Comparison of ENCODE assay signal across 1 mouse cellular context in the genomic region with DNA sequence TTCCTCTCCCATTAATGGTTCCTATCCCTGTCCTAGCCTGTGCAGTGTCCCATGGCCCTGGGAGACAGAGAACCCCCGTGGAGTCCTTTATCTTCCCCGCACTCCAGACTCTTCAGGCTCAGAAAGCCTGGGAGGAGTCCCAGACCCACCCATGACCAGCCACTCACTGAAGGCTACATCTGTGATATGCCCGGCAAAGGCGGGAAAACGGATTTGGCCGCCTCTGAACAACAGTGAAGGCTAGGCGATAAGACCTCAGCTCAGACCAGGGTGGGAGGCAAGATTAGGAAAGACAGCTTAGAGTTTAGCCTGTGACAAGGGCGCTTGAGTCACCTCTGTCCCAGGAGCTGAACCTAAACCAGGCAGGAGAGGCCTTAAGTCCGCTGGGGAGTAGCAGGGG.
A peak's percentile ranks its signal among the peaks of the same experiment; 100 is the strongest.
TF ChIP-seq lines count a peak whose summit lies in the region.

No protein-coding gene starts in this region.

TF ChIP-seq in MEL, 35 proteins besides CTCF, POLR2A, EP300 and RAD21:
- peak; percentile 72 for TF ChIP-seq TCF12 (IDR thresholded peaks at IDR 0.05; ENCODE audit: low read depth, low read length)
- TF ChIP-seq MYB (IDR thresholded peaks at IDR 0.05; ENCODE audit: low read depth, low read length): 0 out of 2 replicates have a peak, but pooled peaks have one; percentile 21
- TF ChIP-seq ETS1 (IDR thresholded peaks at IDR 0.05; ENCODE audit: low read depth, low read length): peak; percentile 66
- peak; percentile 96 for TF ChIP-seq E2F4 (IDR thresholded peaks at IDR 0.05; ENCODE audit: borderline replicate concordance, low read depth, low read length)
- peak; percentile 38 for TF ChIP-seq TBP (IDR thresholded peaks at IDR 0.05; ENCODE audit: low read depth, low read length)
- peak; percentile 9; the same call in 1 of the 2 replicates for TF ChIP-seq RCOR1 (IDR thresholded peaks at IDR 0.05; ENCODE audit: low read depth, low read length)
- no peak for TF ChIP-seq ZNF384 (IDR thresholded peaks at IDR 0.05; ENCODE audit: low read depth, low read length)
- TF ChIP-seq SMC3 (IDR thresholded peaks at IDR 0.05; ENCODE audit: low read depth, low read length): no peak
- TF ChIP-seq ELF1 (IDR thresholded peaks at IDR 0.05; ENCODE audit: low read depth, low read length): no peak
- TF ChIP-seq ZMIZ1 (IDR thresholded peaks at IDR 0.05; ENCODE audit: low read depth, low read length): no peak
- no peak for TF ChIP-seq CHD2 (IDR thresholded peaks at IDR 0.05; ENCODE audit: low read length)
- peak; percentile 54; the same call in 1 of the 2 replicates for TF ChIP-seq SIN3A (IDR thresholded peaks at IDR 0.05; ENCODE audit: low read length)
- TF ChIP-seq GATA1 (IDR thresholded peaks at IDR 0.05; ENCODE audit: low read depth, low read length): peak; percentile 71; the same call in 1 of the 2 replicates
- TF ChIP-seq HCFC1 (IDR thresholded peaks at IDR 0.05; ENCODE audit: low read depth, low read length): no peak
- TF ChIP-seq USF1 (IDR thresholded peaks at IDR 0.05; ENCODE audit: low read depth, low read length): no peak
- TF ChIP-seq KAT2A (conservative IDR thresholded peaks at IDR 0.05; ENCODE audit: low read depth, low read length): no peak
- no peak for TF ChIP-seq MAFK (IDR thresholded peaks at IDR 0.05; ENCODE audit: borderline replicate concordance, low read depth, low read length)
- TF ChIP-seq POLR2AphosphoS5 (IDR thresholded peaks at IDR 0.05; ENCODE audit: borderline replicate concordance, low read depth, low read length): no peak
- TF ChIP-seq ZKSCAN1 (IDR thresholded peaks at IDR 0.05; ENCODE audit: low read depth, low read length): no peak
- no peak for TF ChIP-seq MAZ (IDR thresholded peaks at IDR 0.05; ENCODE audit: low read depth, low read length)
- TF ChIP-seq USF2 (IDR thresholded peaks at IDR 0.05; ENCODE audit: borderline replicate concordance in 1 of 2, insufficient read depth in 1 of 2, low read depth in 1 of 2, low read length in 2 of 2): no peak
- TF ChIP-seq UBTF (IDR thresholded peaks at IDR 0.05; ENCODE audit: borderline replicate concordance, insufficient read depth, low read depth, low read length): no peak
- TF ChIP-seq NELFE (IDR thresholded peaks at IDR 0.05; ENCODE audit: low read depth, low read length): peak; percentile 44; the same call in 1 of the 2 replicates
- TF ChIP-seq POLR2AphosphoS2 (IDR thresholded peaks at IDR 0.05; ENCODE audit: low read length): no peak; the same call in 1 of the 2 replicates
- TF ChIP-seq ZC3H11A (IDR thresholded peaks at IDR 0.05; ENCODE audit: low read depth, low read length): no peak
- no peak for TF ChIP-seq CHD1 (IDR thresholded peaks at IDR 0.05; ENCODE audit: low read depth, low read length)
- TF ChIP-seq NRF1 (IDR thresholded peaks at IDR 0.05; ENCODE audit: insufficient read depth, low read depth, low read length, poor library complexity, severe bottlenecking): no peak
- TF ChIP-seq MEF2A (IDR thresholded peaks at IDR 0.05; ENCODE audit: extremely low read depth, insufficient replicate concordance, low read depth, low read length, poor library complexity, severe bottlenecking): no peak
- TF ChIP-seq MAX (IDR thresholded peaks at IDR 0.05; ENCODE audit: low read length): no peak
- no peak for TF ChIP-seq MYC (IDR thresholded peaks at IDR 0.05; ENCODE audit: low read depth, low read length)
- TF ChIP-seq JUND (IDR thresholded peaks at IDR 0.05; ENCODE audit: low read depth, low read length): no peak
- TF ChIP-seq GABPA (IDR thresholded peaks at IDR 0.05; ENCODE audit: low read depth, low read length): no peak
- TF ChIP-seq MXI1 (IDR thresholded peaks at IDR 0.05; ENCODE audit: low read depth, low read length): no peak
- peak; percentile 65 for TF ChIP-seq TAL1 (IDR thresholded peaks at IDR 0.05; ENCODE audit: low read length)
- TF ChIP-seq BHLHE40 (IDR thresholded peaks at IDR 0.05; ENCODE audit: borderline replicate concordance, low read depth, low read length): no peak
TF ChIP-seq in MEL: peak in this region for 10.
